Mouse (Mus musculus) embryonic facial prominence, embryonic 11.5 days (tissue): ENCODE results near the gene P4ha1. TPM values are rescaled to one million over a fixed set of nuclear protein-coding genes. Genes with fewer than 3 reads are reported as not detected.
"Not testable (repeated sequence)": the region's sequence is repeated elsewhere in the genome, so short reads cannot be mapped to it uniquely, and the experiment has no call there.

Experiments
- ATAC-seq: fragments of 200-750 bp; cut with Nextera tagmentation; replicated peaks from 2 replicates; pipeline ENCODE4 v1.8.0; 2017; ENCODE audit warnings: low read depth; ENCODE audit not compliant: insufficient number of reproducible peaks, low FRiP score, low TSS enrichment
- DNase-seq: peaks from one replicate; pipeline ENCODE4 v3.0.0-alpha.2; 2015; ENCODE audit warnings: low spot score
- H3K27ac ChIP-seq: fragments of 300-500 bp; sonication (generic); replicated peaks from 2 replicates; pipeline ENCODE4 v1.5.1; 2014; ENCODE audit warnings: mild to moderate bottlenecking, low read depth, low read length, control low read depth
- H3K27me3 ChIP-seq: fragments of 300-500 bp; sonication (generic); 2 replicates; pipeline ENCODE4 v1.6.1; 2014; ENCODE audit warnings: mild to moderate bottlenecking, low read length, moderate library complexity, mixed read lengths; ENCODE audit not compliant: control insufficient read depth, insufficient read depth
- H3K36me3 ChIP-seq: fragments of 300-500 bp; sonication (generic); replicated peaks from 2 replicates; pipeline ENCODE4 v1.6.1; 2014; ENCODE audit warnings: low read depth, mild to moderate bottlenecking, low read length, moderate library complexity, mixed read lengths; ENCODE audit not compliant: control insufficient read depth, insufficient read depth
- H3K4me1 ChIP-seq: fragments of 300-500 bp; sonication (generic); 2 replicates; pipeline ENCODE4 v1.6.1; 2014; ENCODE audit warnings: low read length, mixed read lengths; ENCODE audit not compliant: control insufficient read depth, insufficient read depth
- H3K4me2 ChIP-seq: fragments of 300-500 bp; sonication (generic); 2 replicates; pipeline ENCODE4 v1.6.1; 2014; ENCODE audit warnings: low read depth, mild to moderate bottlenecking, control low read depth, low read length, moderate library complexity
- H3K4me3 ChIP-seq: fragments of 300-500 bp; sonication (generic); 2 replicates; pipeline ENCODE4 v1.5.1; 2014; ENCODE audit warnings: low read depth, low read length, control low read depth
- H3K9ac ChIP-seq: fragments of 300-500 bp; sonication (generic); replicated peaks from 2 replicates; pipeline ENCODE4 v1.6.1; 2014; ENCODE audit warnings: mild to moderate bottlenecking, control low read depth, low read length
- H3K9me3 ChIP-seq: fragments of 300-500 bp; sonication (generic); replicated peaks from 2 replicates; pipeline ENCODE4 v1.6.1; 2016; ENCODE audit warnings: mild to moderate bottlenecking, low read length, inconsistent platforms, mixed read lengths; ENCODE audit not compliant: control insufficient read depth
- WGBS: fragments of 180-500 bp; shearing (Covaris S2); extraction: QIAGEN DNeasy Blood & Tissue Kit; methylation state at CpG from one replicate; pipeline ENCODE4 v1.1.7; 2014; 5-methylcytosine and 5-hydroxymethylcytosine counted together
- polyA plus RNA-seq: library from polyadenylated mRNA; unstranded; fragments of >200 nt; fragmentation: Nextera tagmentation; extraction: Ambion mirVana; gene quantifications from 2 replicates; pipeline ENCODE4 v1.2.1, GENCODE M21; 2014

Gene P4ha1
- polyA plus RNA-seq, 1 experiment from 2014 or later: 63.3 TPM

- Histone ChIP-seq H3K36me3 (no peaks in the 10 kb centered on the region; the same call in 1 of the 2 replicates), H3K9ac (no peak overlapping the region), H3K4me2 (no peak overlapping the region), H3K9me3 (no peaks in the 10 kb centered on the region), H3K27ac (no peak overlapping the region), H3K4me3 (no peak overlapping the region), H3K4me1 (no peaks in the 10 kb centered on the region), H3K27me3 (no peaks in the 10 kb centered on the region)
- DNase-seq (no peak), ATAC-seq (no peak)
- 37% methylated on average over 3 of the region's 3 CpGs for WGBS
Measured at GRCm38 (mm10) chr10:59379927-59380326, 56.8 kb downstream of the P4ha1 start.

- Histone ChIP-seq H3K27ac (no peak overlapping the region), H3K4me1 (no peaks in the 10 kb centered on the region), H3K4me2 (no peak overlapping the region), H3K4me3 (no peak overlapping the region), H3K9me3 (no peaks in the 10 kb centered on the region), H3K9ac (no peak overlapping the region), H3K36me3 (no peaks in the 10 kb centered on the region; the same call in 1 of the 2 replicates), H3K27me3 (no peaks in the 10 kb centered on the region)
- DNase-seq (no peak), ATAC-seq (no peak)
- 69% methylated on average over 2 of the region's 2 CpGs for WGBS
Measured at GRCm38 (mm10) chr10:59380411-59380821, 57.3 kb downstream of the P4ha1 start.

GRCm38 (mm10) chr10:59381563-59381962, 58.5 kb downstream of the P4ha1 start:
- H3K27ac ChIP-seq, H3K9me3 ChIP-seq, H3K9ac ChIP-seq, H3K27me3 ChIP-seq, ATAC-seq, DNase-seq, H3K4me2 ChIP-seq, H3K36me3 ChIP-seq, H3K4me3 ChIP-seq, H3K4me1 ChIP-seq: not testable (repeated sequence)
- WGBS: 89% methylated on average over 5 of the region's 10 CpGs

GRCm38 (mm10) chr10:59386951-59387350, 63.9 kb downstream of the P4ha1 start:
- no peak overlapping the region for H3K27ac ChIP-seq
- no peak for DNase-seq
- H3K36me3 ChIP-seq: no peaks in the 10 kb centered on the region
- H3K4me1 ChIP-seq: no peaks in the 10 kb centered on the region
- 92% methylated on average over 7 of the region's 8 CpGs for WGBS
- no peak overlapping the region for H3K9ac ChIP-seq
- no peaks in the 10 kb centered on the region; the same call in 1 of the 2 replicates for H3K9me3 ChIP-seq
- ATAC-seq: no peak
- H3K4me3 ChIP-seq: no peak overlapping the region
- H3K4me2 ChIP-seq: no peak overlapping the region
- no peaks in the 10 kb centered on the region for H3K27me3 ChIP-seq

GRCm38 (mm10) chr10:59389652-59390051, 66.6 kb downstream of the P4ha1 start:
- no peak for DNase-seq

GRCm38 (mm10) chr10:59391907-59392306, 68.8 kb downstream of the P4ha1 start:
- Histone ChIP-seq H3K4me3 (no peak overlapping the region), H3K27ac (no peak overlapping the region), H3K9me3 (no peaks in the 10 kb centered on the region; the same call in 1 of the 2 replicates), H3K27me3 (no peaks in the 10 kb centered on the region), H3K4me1 (no peaks in the 10 kb centered on the region), H3K4me2 (no peak overlapping the region), H3K9ac (no peak overlapping the region), H3K36me3 (no peaks in the 10 kb centered on the region)
- DNase-seq (no peak), ATAC-seq (no peak)
- WGBS: 72% methylated on average over 4 of the region's 4 CpGs

More at GRCm38 (mm10) chr10:59389652-59390051, 66.6 kb downstream of the P4ha1 start:
- Histone ChIP-seq H3K36me3 (no peaks in the 10 kb centered on the region), H3K27ac (no peak overlapping the region), H3K9ac (no peak overlapping the region), H3K9me3 (no peaks in the 10 kb centered on the region; the same call in 1 of the 2 replicates), H3K4me1 (no peaks in the 10 kb centered on the region), H3K27me3 (no peaks in the 10 kb centered on the region), H3K4me3 (no peak overlapping the region), H3K4me2 (no peak overlapping the region)
- ATAC-seq: no peak
- 91% methylated on average over 3 of the region's 3 CpGs for WGBS

- H3K27me3 ChIP-seq, H3K4me3 ChIP-seq, H3K4me2 ChIP-seq, H3K36me3 ChIP-seq, H3K9ac ChIP-seq, H3K4me1 ChIP-seq, H3K27ac ChIP-seq, DNase-seq, ATAC-seq, H3K9me3 ChIP-seq: not testable (repeated sequence)
- WGBS: 93% methylated on average over 8 of the region's 25 CpGs
Measured at GRCm38 (mm10) chr10:59395461-59395860, 72.4 kb downstream of the P4ha1 start, which contains the start of gene Gm10273. TSS of gene Gm10273 (plus strand) at chr10:59395632.

GRCm38 (mm10) chr10:59402899-59403792, 80.0 kb downstream of the P4ha1 start, which contains the start of gene Pla2g12b:
TSS of gene Pla2g12b (plus strand) at chr10:59403660.
- no peaks in the 10 kb centered on the region for H3K27me3 ChIP-seq
- H3K4me2 ChIP-seq: no peak within 1 kb of the TSS
- no peaks in the 10 kb centered on the region for H3K4me1 ChIP-seq
- H3K27ac ChIP-seq: no peak within 1 kb of the TSS
- H3K9ac ChIP-seq: no peak within 1 kb of the TSS
- no peaks in the 10 kb centered on the region for H3K9me3 ChIP-seq
- no peak for DNase-seq
- ATAC-seq: no peak
- 59% methylated on average over 21 of the region's 21 CpGs for WGBS
- H3K4me3 ChIP-seq: no peak within 1 kb of the TSS
- no peaks in the 10 kb centered on the region for H3K36me3 ChIP-seq
